Mouse (Mus musculus): Measurements from ENCODE around the gene Chst5. TPM values are rescaled to one million over a fixed set of nuclear protein-coding genes. Genes with fewer than 3 reads are reported as not detected.
"Not testable (repeated sequence)": the region's sequence is repeated elsewhere in the genome, so short reads cannot be mapped to it uniquely, and the experiment has no call there.

Chst5 gene
- polyA plus RNA-seq, 1 experiment from 2014 or later, result 3.2 TPM

DNA sequence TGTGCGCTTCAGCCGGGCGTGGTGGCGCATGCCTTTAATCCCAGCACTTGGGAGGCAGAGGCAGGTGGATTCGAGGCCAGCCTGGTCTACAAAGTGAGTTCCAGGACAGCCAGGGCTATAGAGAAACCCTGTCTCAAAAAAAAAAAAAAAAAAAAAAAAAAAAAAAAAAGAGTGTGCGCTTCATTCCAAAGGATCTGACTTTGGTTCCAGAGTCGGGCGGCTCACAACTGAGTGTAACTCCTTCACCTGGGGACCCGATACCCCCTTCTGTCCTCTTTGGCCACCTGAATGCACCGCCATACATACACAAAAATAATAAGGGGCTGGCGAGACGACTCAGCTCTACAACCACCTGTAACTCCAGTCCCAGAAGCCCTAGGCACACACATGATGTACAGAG is 57.0 kb downstream of the Chst5 start:
- not testable (repeated sequence) for ATAC-seq (ENCODE audit: low FRiP score); H3K9ac ChIP-seq (ENCODE audit: low read depth, low read length); DNase-seq (ENCODE audit: low spot score); H3K9me3 ChIP-seq (ENCODE audit: control insufficient read depth, low read length); H3K27ac ChIP-seq (ENCODE audit: low read depth, low read length); H3K4me1 ChIP-seq (replicated peaks; ENCODE audit: control insufficient read depth, insufficient read depth, low read length); H3K36me3 ChIP-seq (ENCODE audit: control insufficient read depth, insufficient read depth, low read length); H3K27me3 ChIP-seq (ENCODE audit: control insufficient read depth, insufficient read depth, low read length)
- peak overlapping the region; percentile 81 for H3K4me2 ChIP-seq (replicated peaks; ENCODE audit: low read depth, low read length)
- 65% methylated on average over 12 of the region's 12 CpGs for WGBS
- peak overlapping the region; percentile 96 for H3K4me3 ChIP-seq (ENCODE audit: low read depth, low read length)

DNA sequence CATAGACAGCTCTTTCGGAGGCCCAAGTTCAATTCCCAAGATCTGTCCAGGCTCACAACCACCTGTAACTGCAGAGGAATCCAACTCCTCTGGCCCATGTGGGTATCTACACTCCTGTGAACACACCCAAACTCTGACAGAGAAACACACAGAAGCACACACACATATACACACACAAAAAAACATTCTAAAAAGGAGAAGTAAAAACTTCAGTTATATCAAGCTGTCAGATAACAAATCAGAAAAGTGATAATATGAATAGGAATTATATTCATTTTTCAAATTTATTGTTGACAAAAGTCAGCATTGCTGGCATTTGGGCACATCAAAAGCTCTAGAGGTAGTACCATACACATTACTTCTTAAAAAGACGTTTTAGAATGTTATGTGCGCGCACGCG is 63.5 kb downstream of the Chst5 start:
- Histone ChIP-seq H3K9ac (ENCODE audit: low read depth, low read length) (no peak overlapping the region), H3K36me3 (ENCODE audit: control insufficient read depth, insufficient read depth, low read length) (no peaks in the 10 kb centered on the region), H3K4me2 (replicated peaks; ENCODE audit: low read depth, low read length) (no peak overlapping the region), H3K27me3 (ENCODE audit: control insufficient read depth, insufficient read depth, low read length) (no peaks in the 10 kb centered on the region), H3K4me1 (replicated peaks; ENCODE audit: control insufficient read depth, insufficient read depth, low read length) (no peaks in the 10 kb centered on the region), H3K4me3 (ENCODE audit: low read depth, low read length) (no peak overlapping the region), H3K27ac (ENCODE audit: low read depth, low read length) (no peak overlapping the region), H3K9me3 (ENCODE audit: control insufficient read depth, low read length) (no peaks in the 10 kb centered on the region)
- DNase-seq (ENCODE audit: low spot score), result no peak
- no peak for ATAC-seq (ENCODE audit: low FRiP score)
- WGBS, result over 99% methylated on average over 6 of the region's 6 CpGs

Other genes with a start within 250 kb of the Chst5 start
- not detected in 2 replicates for gene Ctrb1, start 219.4 kb downstream of the Chst5 start, polyA plus RNA-seq (2014; fragmentation: Nextera tagmentation; extraction: Ambion mirVana)
- gene Bcar1, start 166.6 kb downstream of the Chst5 start, polyA plus RNA-seq (2014; fragmentation: Nextera tagmentation; extraction: Ambion mirVana), result 43.3 and 47.3 TPM in 2 replicates
- 214 and 223 TPM in 2 replicates for gene Cfdp1, start 56.2 kb downstream of the Chst5 start, polyA plus RNA-seq (2014; fragmentation: Nextera tagmentation; extraction: Ambion mirVana)
- 7.5 and 11.0 TPM in 2 replicates for gene Tmem170, start 33.7 kb downstream of the Chst5 start, polyA plus RNA-seq (2014; fragmentation: Nextera tagmentation; extraction: Ambion mirVana)
- gene Tmem231, start 23.4 kb upstream of the Chst5 start, polyA plus RNA-seq (2014; fragmentation: Nextera tagmentation; extraction: Ambion mirVana), result 13.8 and 16.1 TPM in 2 replicates
- gene Gabarapl2, start 30.3 kb upstream of the Chst5 start, polyA plus RNA-seq (2014; fragmentation: Nextera tagmentation; extraction: Ambion mirVana), result 347 and 351 TPM in 2 replicates
- 9.4 and 14.0 TPM in 2 replicates for gene Adat1, start 81.9 kb upstream of the Chst5 start, polyA plus RNA-seq (2014; fragmentation: Nextera tagmentation; extraction: Ambion mirVana)
- 239 and 248 TPM in 2 replicates for gene Kars, start 100.9 kb upstream of the Chst5 start, polyA plus RNA-seq (2014; fragmentation: Nextera tagmentation; extraction: Ambion mirVana)
- gene Terf2ip, start 101.0 kb upstream of the Chst5 start, polyA plus RNA-seq (2014; fragmentation: Nextera tagmentation; extraction: Ambion mirVana), result 31.9 and 33.5 TPM in 2 replicates
- gene Gm6793, start 104.6 kb upstream of the Chst5 start, polyA plus RNA-seq (2014; fragmentation: Nextera tagmentation; extraction: Ambion mirVana), result 0.61 and 0.93 TPM in 2 replicates